Mouse (Mus musculus) cerebellum, adult 2 months (tissue): ENCODE data around the gene Arsa.

Experiments used
- CTCF ChIP-seq: fragments of 200-500 bp; IDR thresholded peaks from 2 replicates; pipeline ENCODE4 v1.5.1; 2011; ENCODE audit warnings: low read depth, mild to moderate bottlenecking, control low read depth, low read length, moderate library complexity, borderline replicate concordance; ENCODE audit not compliant: insufficient read depth
- POLR2A ChIP-seq: fragments of 200-500 bp; IDR thresholded peaks from 2 replicates; pipeline ENCODE4 v1.6.1; 2011; ENCODE audit warnings: low read length, control low read depth, borderline replicate concordance; ENCODE audit not compliant: insufficient read depth

DNA sequence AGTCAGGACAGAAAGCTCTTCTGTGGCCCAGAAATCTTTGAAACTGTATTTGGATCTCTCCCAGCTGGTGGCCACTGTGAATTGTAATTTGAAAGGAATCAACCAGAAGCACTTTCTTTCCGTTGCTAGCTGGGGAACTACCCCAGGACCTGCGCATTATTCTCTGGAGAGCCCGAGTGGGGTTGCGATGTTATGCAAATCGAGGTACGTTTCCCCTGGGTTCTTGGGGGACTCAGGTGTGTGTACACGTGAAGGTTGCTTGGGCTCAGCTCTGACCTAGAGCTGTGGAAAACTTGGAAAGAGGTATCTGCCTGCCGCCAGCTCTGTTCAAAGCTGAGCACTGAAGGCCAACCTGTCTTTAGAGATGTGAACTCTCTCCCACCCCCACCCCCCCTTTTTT lies 581 bp upstream of the Arsa start:
- TF ChIP-seq CTCF: no peak
- no peak for TF ChIP-seq POLR2A
